Mouse (Mus musculus): ENCODE measurements around the gene Zfp667.
A peak's percentile ranks its signal among the peaks of the same experiment; 100 is the strongest.

The Zfp667 gene

GRCm38 (mm10) chr7:6330458-6331232 is 44.3 kb downstream of the Zfp667 start:
- DNase-seq: peak in 1 of 2 experiments; percentile 29

- peak; percentile 90 to 91 for DNase-seq
These were observed 45.0 kb downstream of the Zfp667 start, which contains the start of gene Zfp583 for GRCm38 (mm10) chr7:6331233-6331956. TSS of gene Zfp583 (minus strand) at chr7:6331285.

- DNase-seq: no peak
These were observed 53.5 kb downstream of the Zfp667 start for GRCm38 (mm10) chr7:6339865-6340264.

GRCm38 (mm10) chr7:6343501-6344071 is 57.2 kb downstream of the Zfp667 start, which contains the start of gene Gm3854:
TSS of gene Gm3854 (plus strand) at chr7:6343759.
- peak; percentile 83 to 86 for DNase-seq

GRCm38 (mm10) chr7:6344124-6344523 is 57.7 kb downstream of the Zfp667 start:
- DNase-seq: peak in 1 of 2 experiments; percentile 30
